Mouse (Mus musculus) erythroblast, adult 5-6 weeks (primary cell): ENCODE results near the gene Myo18a. TPM values are rescaled to one million over a fixed set of nuclear protein-coding genes. Genes with fewer than 3 reads are reported as not detected.
"Not testable (repeated sequence)": the region's sequence is repeated elsewhere in the genome, so short reads cannot be mapped to it uniquely, and the experiment has no call there.

Source experiments
- ATAC-seq: replicated peaks from 2 replicates; pipeline ENCODE4 v1.8.0; 2016; ENCODE audit warnings: moderate number of reproducible peaks, mild to moderate bottlenecking, moderate TSS enrichment, inconsistent platforms; ENCODE audit not compliant: poor library complexity, low FRiP score, severe bottlenecking
- total RNA-seq, 2 experiments: library from RNA; stranded (forward) in 1 of 2; stranded (reverse) in 1 of 2; fragments of 150-400 nt in 1 of 2; fragments of 200-764, 138-1000 nt in 1 of 2; gene quantifications; 2 replicates each; pipeline versions ENCODE4 v1.2.3 to v1.2.4; 2015 to 2017; ENCODE audit warnings: low replicate concordance in 2 of 2

Gene Myo18a
- 17.5 and 18.6 TPM in 2 replicates for total RNA-seq (2015; ENCODE audit: low replicate concordance)
- total RNA-seq (2017; ENCODE audit: low replicate concordance), result 14.6 and 22.2 TPM in 2 replicates

DNA sequence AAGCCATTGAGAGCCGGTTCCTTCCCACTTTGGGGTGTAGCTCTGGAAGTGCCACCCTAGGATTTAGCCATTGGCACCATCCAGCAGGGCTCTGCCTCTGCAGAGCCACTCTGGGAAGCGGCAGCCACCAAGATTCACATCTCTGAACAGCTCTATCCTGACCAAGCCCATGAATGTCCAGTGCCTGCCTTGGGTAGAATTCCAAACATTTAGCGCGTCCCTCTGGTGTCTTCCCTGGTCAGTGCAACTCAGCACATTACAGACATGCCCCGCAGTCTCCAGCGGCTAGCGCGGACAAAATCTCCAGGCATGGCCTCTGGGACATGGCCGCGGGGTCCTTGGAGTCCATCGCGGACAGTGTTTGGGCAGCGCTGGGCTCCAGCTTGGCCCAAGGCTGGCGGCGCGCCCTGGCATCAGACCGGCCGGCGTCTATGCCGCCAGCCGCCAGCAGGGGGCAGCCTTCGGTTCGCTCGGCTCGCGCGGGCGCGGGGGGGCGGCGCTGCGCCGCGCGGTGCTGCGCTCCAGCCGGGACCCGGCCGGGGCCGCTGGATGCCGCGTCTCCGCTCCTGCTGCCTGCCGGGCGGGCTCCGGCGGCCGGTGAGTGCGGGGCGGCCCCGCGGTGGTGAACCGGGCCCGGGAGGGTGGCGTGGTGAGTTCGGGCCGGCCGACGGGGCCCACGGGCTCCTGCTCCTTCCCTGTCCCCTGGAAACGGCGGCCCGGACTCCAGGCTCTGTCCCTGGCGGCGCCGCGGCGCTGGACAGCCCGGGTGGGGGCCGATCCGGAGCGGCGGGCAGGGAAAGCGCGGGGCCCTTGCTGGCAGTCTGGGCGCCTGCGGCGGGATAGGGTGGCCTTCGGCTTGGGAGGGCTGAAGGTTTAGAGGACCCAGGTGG, at the start of gene Myo18a:
Gene Myo18a (plus strand): TSS at position 464 of the 890 bp plus-strand sequence.
- peak; percentile 58 for ATAC-seq

DNA sequence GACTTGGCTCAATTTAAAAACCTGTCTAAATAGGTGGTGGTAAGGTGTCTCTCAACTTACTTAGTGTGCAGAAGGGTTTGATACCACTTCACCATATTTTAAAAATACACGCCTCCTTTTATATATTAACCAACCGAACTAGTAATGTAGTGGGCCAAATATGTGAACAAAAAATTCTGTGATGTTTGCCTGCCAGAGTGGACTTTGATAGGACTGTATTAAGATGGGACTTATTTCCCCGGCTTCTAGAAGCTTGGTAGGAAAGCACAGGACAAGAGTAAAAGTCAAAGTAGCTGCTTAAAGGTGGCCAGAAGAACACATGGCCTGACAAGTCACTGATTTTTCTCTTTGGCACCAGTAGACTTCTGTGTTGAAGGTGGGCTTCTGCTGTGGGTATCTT, 49.3 kb upstream of the Myo18a start:
- no peak for ATAC-seq

GRCm38 (mm10) chr11:77719055-77719454, 44.0 kb upstream of the Myo18a start:
- ATAC-seq, result no peak

DNA sequence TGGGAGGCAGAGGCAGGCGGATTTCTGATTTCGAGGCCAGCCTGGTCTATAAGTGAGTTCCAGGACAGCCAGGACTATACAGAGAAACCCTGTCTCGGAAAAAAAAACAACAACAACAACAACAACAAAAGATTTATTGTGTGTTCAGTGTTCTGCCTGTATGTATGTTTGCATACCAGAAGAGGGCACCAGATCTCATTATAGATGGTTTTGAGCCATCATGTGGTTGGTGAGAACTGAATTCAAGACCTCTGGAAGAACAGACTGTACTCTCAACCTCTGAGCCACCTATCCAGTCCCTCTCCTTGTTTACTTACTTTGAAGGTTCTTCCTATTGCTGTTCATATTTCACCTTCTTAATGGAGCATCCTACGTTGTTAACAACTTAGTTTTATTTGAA, 41.7 kb upstream of the Myo18a start:
- no peak for ATAC-seq

DNA sequence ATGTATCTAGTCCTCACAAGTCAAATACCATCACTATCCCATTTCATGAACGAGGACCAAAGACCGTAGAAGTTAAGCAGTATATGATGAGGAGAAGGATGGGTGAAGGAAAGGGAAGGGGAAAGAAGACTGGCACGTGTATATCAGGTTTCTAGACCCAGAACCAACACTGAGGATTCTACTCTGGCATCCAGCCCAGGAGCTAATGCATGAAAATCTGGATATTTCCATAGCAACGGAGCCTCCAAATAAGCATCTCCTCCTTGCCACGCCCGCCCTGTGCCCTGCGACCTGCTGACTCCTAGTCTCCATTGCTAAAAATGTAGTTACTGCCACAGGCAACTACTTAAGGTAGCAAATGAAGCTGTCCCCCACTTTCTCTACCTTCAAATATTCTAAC, 38.3 kb upstream of the Myo18a start:
- no peak for ATAC-seq

- ATAC-seq, result no peak
Observed at GRCm38 (mm10) chr11:77725183-77725582, 37.9 kb upstream of the Myo18a start, which contains the start of gene Cryba1. Gene Cryba1 (minus strand): TSS chr11:77725283.

- no peak for ATAC-seq
Observed at GRCm38 (mm10) chr11:77728587-77728986, 34.5 kb upstream of the Myo18a start.

DNA sequence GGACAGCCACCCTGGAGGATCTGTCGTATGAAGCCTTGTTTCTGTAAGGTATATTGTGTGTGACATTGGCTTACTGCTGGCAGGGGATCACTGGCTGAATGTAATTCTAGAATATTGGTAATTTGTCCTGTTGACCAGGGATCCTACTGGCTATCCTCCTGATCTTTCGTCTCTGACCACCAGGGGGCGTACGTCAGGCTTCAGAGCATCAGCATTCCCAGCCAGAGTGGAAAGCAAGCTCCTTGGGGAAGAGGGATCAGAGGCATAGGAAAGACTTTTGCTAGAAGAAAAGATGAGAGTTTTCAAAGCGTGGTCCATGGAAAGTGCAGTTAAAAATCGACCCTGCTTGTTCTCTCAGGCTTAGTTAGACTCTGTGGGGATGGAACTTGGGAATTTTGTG, 25.8 kb upstream of the Myo18a start:
- peak; percentile 84 for ATAC-seq

GRCm38 (mm10) chr11:77738555-77738954, 24.5 kb upstream of the Myo18a start:
- no peak for ATAC-seq

- ATAC-seq, result 0 out of 2 replicates have a peak, but pooled peaks have one; percentile 52
Observed at GRCm38 (mm10) chr11:77743966-77744365, 19.1 kb upstream of the Myo18a start.

DNA sequence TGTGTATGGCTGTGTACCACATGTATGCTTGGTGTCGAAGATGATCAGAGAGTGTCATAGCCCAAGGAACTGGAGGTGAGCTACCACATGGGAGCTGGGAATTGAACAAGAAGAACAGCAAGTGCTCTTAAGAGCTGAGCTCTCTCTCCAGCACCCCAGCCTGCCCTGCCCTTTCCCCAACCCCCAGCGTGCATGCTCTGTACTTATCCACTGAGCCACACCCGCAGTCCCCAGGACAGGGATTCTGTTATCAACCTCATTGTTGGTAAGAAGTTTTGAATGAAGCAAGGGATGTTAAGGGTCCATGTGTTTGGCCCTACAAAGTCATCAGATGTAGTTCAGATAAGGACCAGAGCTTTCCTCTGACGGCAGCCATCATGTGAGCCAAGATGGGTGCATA, 16.4 kb upstream of the Myo18a start:
- ATAC-seq, result no peak

GRCm38 (mm10) chr11:77747103-77747502, 15.9 kb upstream of the Myo18a start:
- not testable (repeated sequence) for ATAC-seq

GRCm38 (mm10) chr11:77748996-77749395, 14.1 kb upstream of the Myo18a start:
- ATAC-seq, result no peak

DNA sequence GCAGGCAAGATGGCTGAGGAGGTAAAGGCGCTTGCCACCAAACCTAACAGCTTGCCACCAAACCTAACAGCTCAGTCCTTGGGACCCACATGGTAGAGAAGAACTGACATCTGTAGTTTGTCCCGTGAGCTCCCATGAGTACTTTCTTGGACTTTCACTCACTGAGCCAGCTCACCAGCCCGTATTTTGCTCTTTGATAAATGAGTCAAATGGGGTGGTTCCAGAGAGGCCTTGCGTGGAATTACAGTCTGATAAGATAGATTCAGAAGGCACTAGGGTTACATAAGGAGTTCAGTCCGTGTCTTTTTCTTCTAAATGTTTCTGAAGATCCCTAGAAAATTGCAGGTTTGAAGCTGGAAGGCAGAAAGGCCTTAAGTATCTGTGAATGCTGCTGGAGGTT, 10.5 kb upstream of the Myo18a start:
- ATAC-seq, result peak; percentile 75

DNA sequence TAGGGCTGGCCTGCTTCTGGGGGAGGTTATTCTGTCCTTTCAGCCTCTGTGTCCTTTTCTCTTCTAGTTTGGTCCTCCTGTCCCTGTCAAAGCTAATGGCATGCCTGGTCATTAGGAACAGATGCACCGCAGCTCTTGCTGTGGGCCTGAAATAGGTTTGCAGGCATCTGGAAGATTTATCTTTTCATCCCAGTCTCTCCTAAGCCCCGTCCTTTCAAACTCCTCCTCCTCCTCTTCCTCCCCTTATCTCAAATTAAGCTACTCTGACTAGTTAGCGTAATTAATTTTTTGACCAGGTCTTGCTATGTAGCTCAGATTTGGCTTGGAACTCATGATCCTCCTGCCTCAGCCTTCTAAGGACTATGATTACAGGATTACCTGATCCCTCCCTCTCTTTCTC, 9.6 kb upstream of the Myo18a start:
- peak; percentile 76 for ATAC-seq

DNA sequence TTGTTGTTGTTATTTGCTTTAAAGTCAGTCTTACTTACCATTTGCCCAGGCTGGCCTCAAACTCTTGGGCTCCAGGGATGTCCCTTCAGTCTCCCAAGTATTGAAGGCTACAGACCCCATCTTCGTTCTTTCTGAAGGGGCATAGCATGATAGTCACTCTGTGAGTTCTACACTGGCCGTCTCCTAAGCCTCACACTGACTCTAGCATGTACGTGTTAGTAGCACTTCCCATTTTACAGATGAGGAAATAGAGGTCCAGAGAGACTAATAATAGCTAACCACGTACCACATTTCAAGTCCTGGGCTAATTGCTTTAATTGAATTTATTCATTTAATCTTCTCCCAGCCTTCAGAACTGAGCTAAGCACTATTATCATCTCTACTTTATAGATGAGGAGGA, 3.0 kb upstream of the Myo18a start:
- no peak for ATAC-seq

DNA sequence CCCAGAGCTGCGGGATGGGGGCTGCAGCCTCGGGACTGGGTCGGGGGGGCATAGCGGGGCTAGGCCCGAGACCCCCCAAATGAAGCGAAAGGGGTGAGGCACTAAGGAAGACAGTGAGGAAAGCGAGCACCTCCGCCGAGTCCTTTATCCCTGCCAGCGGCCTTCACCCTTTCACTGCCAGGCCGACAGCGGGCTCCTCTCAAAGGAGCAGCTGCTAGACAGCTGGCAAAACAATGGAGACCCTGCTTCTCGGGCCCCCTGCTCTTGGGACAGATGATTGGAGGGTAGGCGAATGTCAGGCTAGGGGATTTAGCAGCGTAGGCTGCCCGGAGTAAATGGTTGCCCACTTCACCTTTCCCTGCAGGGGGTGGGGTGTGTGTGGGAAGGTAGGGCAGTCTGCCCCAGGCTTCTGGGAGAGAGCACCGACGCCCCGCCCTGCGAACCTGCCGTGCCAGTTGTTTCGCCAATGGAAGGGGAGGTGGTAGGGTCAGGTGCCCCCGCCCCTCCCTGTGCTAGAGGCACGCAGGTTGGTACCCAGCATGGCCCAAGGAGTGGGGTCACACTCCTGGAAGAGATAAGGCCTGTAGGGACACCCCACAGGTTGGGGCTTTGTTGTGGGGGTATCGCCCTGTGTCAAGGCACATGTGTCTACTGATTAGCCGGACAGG, 761 bp downstream of the Myo18a start:
- ATAC-seq, result peak; percentile 61

- ATAC-seq, result no peak
Observed at GRCm38 (mm10) chr11:77764694-77765458, 1.8 kb downstream of the Myo18a start.

DNA sequence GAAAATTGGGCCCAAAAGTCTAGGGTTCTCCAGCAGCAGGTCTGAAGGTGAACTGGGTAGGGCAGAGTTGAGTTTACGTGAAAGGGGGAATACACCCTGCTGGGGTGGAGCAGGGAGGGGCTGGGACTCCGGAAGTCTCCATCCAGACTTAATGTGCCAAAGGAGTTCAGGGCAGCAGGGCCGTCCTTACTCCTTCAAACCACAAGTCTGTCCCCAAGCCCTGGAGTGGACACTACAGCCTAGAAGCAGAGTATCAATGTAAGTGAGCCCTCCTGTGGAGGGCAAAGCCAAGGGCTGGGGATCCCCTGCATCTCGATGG, 2.4 kb downstream of the Myo18a start:
- no peak for ATAC-seq

GRCm38 (mm10) chr11:77766351-77767001, 3.4 kb downstream of the Myo18a start:
- peak; percentile 65 for ATAC-seq
